Mouse (Mus musculus) heart, embryonic 14.5 days (tissue): ENCODE data around the gene Prr23a2. TPM values are rescaled to one million over a fixed set of nuclear protein-coding genes. Genes with fewer than 3 reads are reported as not detected.

Experiments
- ATAC-seq: fragments of 200-750 bp; cut with Nextera tagmentation; 2 replicates; pipeline ENCODE4 v1.8.0; 2017; ENCODE audit warnings: low read depth, moderate TSS enrichment; ENCODE audit not compliant: insufficient number of reproducible peaks, insufficient read depth, low FRiP score
- H3K27ac ChIP-seq, 2 experiments: fragments of 200-500 bp in 1 of 2; fragments of 300-500 bp in 1 of 2; sonication (generic) in 1 of 2; replicated peaks in 1 of 2; 2 replicates each; pipeline ENCODE4 v1.5.1; 2012 to 2014; ENCODE audit warnings: low read depth in 2 of 2, low read length in 2 of 2, control low read depth in 1 of 2, mild to moderate bottlenecking in 1 of 2, mixed read lengths in 1 of 2; ENCODE audit not compliant: control insufficient read depth in 1 of 2, insufficient read depth in 1 of 2
- H3K27me3 ChIP-seq: fragments of 300-500 bp; sonication (generic); 2 replicates; pipeline ENCODE4 v1.6.1; 2014; ENCODE audit warnings: mild to moderate bottlenecking, low read length, control low read depth; ENCODE audit not compliant: control insufficient read depth, insufficient read depth
- H3K36me3 ChIP-seq: fragments of 300-500 bp; sonication (generic); 2 replicates; pipeline ENCODE4 v1.6.1; 2014; ENCODE audit warnings: mild to moderate bottlenecking, control low read depth, low read length, mixed read lengths; ENCODE audit not compliant: control insufficient read depth, insufficient read depth
- H3K4me1 ChIP-seq, 2 experiments: fragments of 200-500 bp in 1 of 2; fragments of 300-500 bp in 1 of 2; sonication (generic) in 1 of 2; 2 replicates each; pipeline ENCODE4 v1.6.1; 2012 to 2014; ENCODE audit warnings: low read length in 2 of 2, control low read depth in 1 of 2, mixed read lengths in 1 of 2; ENCODE audit not compliant: control insufficient read depth in 2 of 2, insufficient read depth in 2 of 2
- H3K4me2 ChIP-seq: fragments of 300-500 bp; sonication (generic); 2 replicates; pipeline ENCODE4 v1.6.1; 2014; ENCODE audit warnings: mild to moderate bottlenecking, low read length
- H3K4me3 ChIP-seq, 2 experiments: fragments of 200-500 bp in 1 of 2; fragments of 300-500 bp in 1 of 2; sonication (generic) in 1 of 2; 2 replicates each; pipeline ENCODE4 v1.5.1; 2012 to 2014; ENCODE audit warnings: low read length in 2 of 2, mild to moderate bottlenecking in 2 of 2, control low read depth in 1 of 2, low read depth in 1 of 2, moderate library complexity in 1 of 2; ENCODE audit not compliant: control insufficient read depth in 1 of 2, insufficient read depth in 1 of 2
- H3K9ac ChIP-seq: fragments of 300-500 bp; sonication (generic); 2 replicates; pipeline ENCODE4 v1.6.1; 2014; ENCODE audit warnings: mild to moderate bottlenecking, low read length
- H3K9me3 ChIP-seq: fragments of 300-500 bp; sonication (generic); 2 replicates; pipeline ENCODE4 v1.6.1; 2016; ENCODE audit warnings: low read length, control low read depth; ENCODE audit not compliant: control insufficient read depth
- WGBS: fragments of 180-500 bp; shearing (Covaris S2); extraction: QIAGEN DNeasy Blood & Tissue Kit; methylation state at CpG from one replicate; pipeline ENCODE4 v1.1.7; 2014; 5-methylcytosine and 5-hydroxymethylcytosine counted together
- polyA plus RNA-seq: library from polyadenylated mRNA; unstranded; fragments of >200 nt; fragmentation: Nextera tagmentation; extraction: Ambion mirVana; gene quantifications from 2 replicates; pipeline ENCODE4 v1.2.1, GENCODE M21; 2014

Gene Prr23a2
- polyA plus RNA-seq, 1 experiment from 2014 or later: not detected

DNA sequence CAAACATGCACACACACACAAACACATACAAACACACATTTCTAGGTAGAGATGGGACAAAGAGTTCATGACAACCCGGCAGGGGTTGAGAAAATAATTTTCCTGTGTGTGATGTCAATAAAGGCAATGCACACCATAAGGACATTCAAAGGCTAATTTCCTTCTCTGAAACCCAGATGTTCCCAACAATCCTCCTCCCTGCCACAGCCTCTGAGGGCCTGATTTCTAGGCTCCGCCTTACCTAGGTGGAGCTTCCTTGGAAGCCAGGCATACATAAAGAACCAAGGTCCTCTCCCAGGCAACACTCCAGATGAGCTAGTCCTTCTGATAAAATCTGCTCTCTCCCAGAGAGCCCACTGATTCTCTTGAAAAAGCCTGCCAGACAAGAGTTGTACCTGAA is 46.5 kb downstream of the Prr23a2 start, which contains the start of gene 7420426K07Rik:
Gene 7420426K07Rik (plus strand): TSS at position 301 of the 400 bp plus-strand sequence.
- Histone ChIP-seq H3K27me3 (no peaks in the 10 kb centered on the region; the same call in 1 of the 2 replicates), H3K9me3 (no peaks in the 10 kb centered on the region), H3K4me2 (no peak within 1 kb of the TSS), H3K36me3 (no peaks in the 10 kb centered on the region), H3K27ac (no peak within 1 kb of the TSS), H3K4me1 (no peaks in the 10 kb centered on the region), H3K4me3 (no peak within 1 kb of the TSS), H3K9ac (no peak within 1 kb of the TSS)
- 93% methylated on average over 2 of the region's 2 CpGs for WGBS
- no peak for ATAC-seq

Other genes starting within 250 kb of the Prr23a2 start
- gene Prr23a1, start 14.0 kb upstream of the Prr23a2 start, polyA plus RNA-seq: not detected in 2 replicates
- gene Prr23a3, start 8.3 kb downstream of the Prr23a2 start, polyA plus RNA-seq: not detected in 2 replicates
- gene 7420426K07Rik, start 46.6 kb downstream of the Prr23a2 start, polyA plus RNA-seq: not detected in 2 replicates
- not detected in 2 replicates for gene Foxl2, start 98.8 kb downstream of the Prr23a2 start, polyA plus RNA-seq
- gene Faim, start 129.9 kb downstream of the Prr23a2 start, polyA plus RNA-seq: 32.3 and 32.5 TPM in 2 replicates
- gene Gm1123, start 179.2 kb downstream of the Prr23a2 start, polyA plus RNA-seq: 0.12 and 0.18 TPM in 2 replicates